Mouse (Mus musculus) 3134 (cell line): ENCODE measurements around the gene Trappc10.

ENCODE experiments used
- DNase-seq: peaks from one replicate; pipeline ENCODE4 v3.0.0-alpha.2; 2011; ENCODE audit warnings: low spot score; ENCODE audit not compliant: insufficient read length; ENCODE audit errors: extremely low read depth

Gene Trappc10

DNA sequence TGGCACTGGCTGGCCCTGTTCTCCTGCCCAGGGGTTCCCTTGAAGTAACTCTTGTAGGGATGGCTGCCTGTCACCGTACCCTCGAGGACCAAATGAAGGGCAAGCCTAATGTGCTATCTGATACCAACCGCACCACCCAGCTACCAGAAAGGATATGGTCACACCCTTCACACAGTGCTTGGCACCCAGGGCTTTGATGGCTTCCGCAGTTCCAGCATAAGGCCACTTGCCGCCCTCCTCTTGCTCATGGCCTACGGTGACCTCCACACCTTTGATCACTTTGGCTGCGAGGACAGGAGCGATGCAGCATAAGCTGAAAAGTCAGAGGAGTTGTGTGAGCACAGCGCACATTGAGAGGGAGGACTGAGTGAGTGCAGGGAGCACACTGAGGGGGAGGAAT, 81.2 kb downstream of the Trappc10 start:
- no peak for DNase-seq

GRCm38 (mm10) chr10:78162646-78163045, 81.8 kb downstream of the Trappc10 start:
- DNase-seq = no peak

GRCm38 (mm10) chr10:78161096-78161495, 83.3 kb downstream of the Trappc10 start:
- no peak for DNase-seq

DNA sequence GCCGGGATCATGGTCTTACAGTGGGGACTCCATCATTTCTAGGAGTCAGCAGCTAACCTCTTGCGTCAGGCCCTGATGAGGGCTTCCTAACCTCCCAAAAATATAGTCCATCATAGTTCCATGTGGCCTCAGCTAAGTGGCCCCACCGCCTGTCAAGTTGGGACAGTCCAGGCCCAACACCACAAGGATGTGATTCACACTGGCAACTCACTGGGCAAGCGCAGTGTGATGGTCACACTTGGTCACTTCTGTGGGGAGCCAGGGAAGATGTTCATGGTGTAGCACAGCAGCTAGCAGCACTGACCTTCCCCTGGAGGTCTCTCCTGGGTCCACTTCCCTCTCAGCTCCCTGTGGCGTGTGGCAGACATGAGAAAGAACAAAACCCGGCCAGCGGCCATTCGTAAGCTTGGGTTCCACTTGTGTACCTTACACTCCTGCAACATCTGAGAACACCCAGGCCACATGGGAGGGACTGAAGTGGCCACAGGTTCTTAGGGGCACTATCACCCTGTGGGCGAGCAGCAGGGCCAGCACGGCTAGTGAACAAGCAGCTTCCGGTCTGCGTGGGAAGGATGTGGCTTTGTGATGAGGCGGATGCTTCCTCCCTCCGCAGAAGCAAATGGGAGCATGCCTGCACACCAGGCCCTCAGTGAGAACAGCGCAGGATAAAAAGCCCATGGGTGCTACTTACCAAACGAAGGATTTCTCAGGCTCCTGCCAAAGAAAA, 83.9 kb downstream of the Trappc10 start:
- no peak for DNase-seq

- peak; percentile 37 for DNase-seq
These were observed 84.5 kb downstream of the Trappc10 start for GRCm38 (mm10) chr10:78159906-78160305.

DNA sequence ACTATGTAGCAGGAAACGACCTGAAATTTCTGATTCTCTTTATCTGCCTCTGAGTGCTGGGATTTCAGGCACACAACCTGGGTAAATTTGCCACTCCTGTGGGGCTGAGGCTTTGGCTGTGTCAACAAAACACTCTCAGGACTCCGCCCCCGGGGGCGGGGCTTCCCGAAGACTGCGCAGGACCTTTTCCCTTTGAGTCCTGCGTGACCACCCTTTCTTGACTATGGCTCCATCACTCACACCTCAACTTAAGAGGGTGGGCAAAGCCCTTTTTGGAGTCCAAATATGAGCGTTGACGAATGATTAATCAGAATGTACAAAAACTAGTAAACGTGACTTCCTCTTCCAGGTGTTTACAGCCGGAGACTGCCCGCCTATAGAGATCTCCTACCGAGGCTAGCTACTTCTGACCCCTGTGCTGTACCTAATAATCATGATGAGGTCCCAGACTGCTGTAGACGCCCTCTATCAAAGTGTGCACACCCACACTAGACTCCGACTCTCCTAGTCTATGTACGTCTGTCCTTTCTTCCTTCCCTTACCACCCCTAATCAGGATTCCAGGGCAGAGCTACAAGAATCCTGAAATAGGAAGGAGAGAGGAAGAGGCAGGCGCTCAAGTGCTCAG, 85.1 kb downstream of the Trappc10 start:
- no peak for DNase-seq

GRCm38 (mm10) chr10:78158041-78158440, 86.4 kb downstream of the Trappc10 start:
- no peak for DNase-seq

DNA sequence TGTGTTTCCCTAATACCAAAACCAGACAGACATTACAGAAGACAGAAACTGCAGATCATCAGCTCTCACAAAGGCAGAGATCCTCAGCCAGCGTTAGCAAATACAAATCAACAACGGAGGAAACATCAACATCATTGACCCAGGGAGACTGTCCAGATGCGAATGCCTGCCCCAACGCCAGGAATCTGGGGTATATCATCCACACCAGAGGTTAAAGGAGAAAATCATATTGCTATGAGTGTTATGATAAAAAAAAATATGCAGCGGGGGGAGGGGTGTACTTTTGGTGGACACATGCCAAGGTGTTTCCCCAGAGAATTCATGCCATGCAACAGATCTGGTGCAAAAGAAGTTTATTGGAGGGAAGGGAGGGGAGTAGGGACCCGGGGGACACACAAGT, 87.5 kb downstream of the Trappc10 start:
- no peak for DNase-seq

- no peak for DNase-seq
These were observed 95.3 kb downstream of the Trappc10 start for GRCm38 (mm10) chr10:78148834-78149766.

DNA sequence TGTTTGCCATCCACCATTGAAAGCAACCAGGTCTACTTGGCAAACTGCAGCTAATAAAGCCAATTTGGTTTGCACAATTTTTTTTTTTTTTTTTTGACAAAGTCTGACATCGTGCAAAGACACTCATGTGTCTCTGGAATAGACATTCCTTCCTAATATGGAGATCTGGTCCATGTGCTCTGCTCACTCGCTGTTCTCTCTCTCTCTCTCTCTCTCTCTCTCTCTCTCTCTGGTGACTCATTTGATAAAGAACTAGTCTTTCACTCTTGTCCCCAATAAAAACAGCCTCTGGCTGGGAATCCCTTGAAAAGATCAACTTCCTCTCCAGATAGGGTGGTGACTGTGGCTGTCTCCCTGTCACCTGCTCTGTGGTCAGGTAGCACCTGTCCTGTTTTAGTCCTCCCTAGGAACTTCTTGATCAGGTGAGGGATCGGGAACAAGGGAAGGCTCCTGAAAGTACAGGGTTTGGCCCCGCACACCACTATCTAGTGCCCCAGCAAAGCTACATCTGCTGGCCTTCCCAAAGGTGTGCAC, 96.5 kb downstream of the Trappc10 start:
- DNase-seq = no peak

DNA sequence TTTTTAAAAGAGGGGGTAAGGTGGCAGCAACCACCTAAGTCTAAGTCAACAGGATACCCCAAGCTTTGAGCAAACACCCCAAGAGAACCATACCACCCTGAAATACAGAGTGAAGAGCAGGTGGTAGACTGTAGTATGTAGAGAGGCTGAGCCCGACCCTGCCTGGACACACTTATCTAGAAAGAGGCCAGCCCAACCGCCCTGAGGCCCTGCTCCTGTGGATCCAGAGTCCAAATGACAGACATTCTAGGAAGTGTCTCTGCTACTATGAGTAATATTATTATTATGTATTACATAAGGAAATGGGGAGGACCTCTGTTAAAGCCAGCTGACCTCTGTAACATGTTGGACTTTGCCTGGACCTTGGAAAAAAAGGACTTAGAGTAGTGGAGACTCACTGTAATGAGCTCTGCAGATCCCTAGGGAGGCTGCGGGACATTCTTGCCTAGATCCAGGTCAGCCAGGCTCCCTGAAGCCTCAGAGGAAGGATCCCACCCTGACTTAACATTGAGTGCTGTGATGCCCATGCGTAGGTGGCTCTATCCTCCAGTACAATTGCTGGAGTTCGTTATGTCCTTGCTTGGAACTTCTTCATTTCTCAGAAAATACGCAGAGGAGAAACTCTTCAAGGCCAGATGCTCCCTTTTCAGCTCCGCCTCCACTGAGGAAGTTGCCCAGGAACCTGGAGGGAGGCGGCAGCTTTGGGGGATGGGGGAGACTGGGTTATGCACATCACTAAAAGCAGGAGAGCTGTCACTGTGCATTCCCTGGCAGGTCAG, 100.5 kb downstream of the Trappc10 start:
- DNase-seq = no peak

GRCm38 (mm10) chr10:78140843-78141242, 103.6 kb downstream of the Trappc10 start:
- no peak for DNase-seq

- no peak for DNase-seq
These were observed 104.2 kb downstream of the Trappc10 start for GRCm38 (mm10) chr10:78140251-78140600.

DNA sequence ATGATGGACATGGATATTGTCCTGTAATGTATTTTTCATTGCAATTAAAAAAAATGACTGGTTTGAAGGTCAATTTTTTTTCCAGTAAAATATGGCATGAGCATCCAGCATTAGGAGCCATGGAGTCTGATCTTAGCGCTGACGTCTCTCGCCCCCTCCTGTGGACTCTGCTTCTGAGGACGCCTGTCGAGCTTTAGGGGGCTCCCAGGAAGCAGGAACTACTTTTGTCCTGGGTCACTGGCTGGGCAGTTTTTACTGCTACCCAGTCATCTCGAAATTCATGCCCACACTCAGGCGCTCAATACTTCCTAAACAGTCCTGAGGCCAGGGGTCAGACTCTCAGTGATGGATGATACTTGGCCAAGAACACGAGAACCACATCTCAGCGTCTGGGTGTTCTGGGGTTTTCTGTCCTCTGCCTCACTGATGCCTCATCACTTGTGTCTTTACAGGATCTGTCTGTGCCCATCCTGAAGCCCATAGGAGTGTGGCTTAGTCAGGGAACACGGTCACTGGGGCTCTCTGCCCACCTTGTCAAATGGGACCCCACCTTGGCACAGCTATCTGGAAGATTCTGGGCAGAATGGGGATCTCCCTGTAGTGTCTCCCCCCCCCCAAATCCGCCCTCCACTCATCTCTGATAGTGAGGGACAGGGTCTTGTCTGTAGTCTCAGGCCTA, 104.7 kb downstream of the Trappc10 start:
- DNase-seq = no peak

DNA sequence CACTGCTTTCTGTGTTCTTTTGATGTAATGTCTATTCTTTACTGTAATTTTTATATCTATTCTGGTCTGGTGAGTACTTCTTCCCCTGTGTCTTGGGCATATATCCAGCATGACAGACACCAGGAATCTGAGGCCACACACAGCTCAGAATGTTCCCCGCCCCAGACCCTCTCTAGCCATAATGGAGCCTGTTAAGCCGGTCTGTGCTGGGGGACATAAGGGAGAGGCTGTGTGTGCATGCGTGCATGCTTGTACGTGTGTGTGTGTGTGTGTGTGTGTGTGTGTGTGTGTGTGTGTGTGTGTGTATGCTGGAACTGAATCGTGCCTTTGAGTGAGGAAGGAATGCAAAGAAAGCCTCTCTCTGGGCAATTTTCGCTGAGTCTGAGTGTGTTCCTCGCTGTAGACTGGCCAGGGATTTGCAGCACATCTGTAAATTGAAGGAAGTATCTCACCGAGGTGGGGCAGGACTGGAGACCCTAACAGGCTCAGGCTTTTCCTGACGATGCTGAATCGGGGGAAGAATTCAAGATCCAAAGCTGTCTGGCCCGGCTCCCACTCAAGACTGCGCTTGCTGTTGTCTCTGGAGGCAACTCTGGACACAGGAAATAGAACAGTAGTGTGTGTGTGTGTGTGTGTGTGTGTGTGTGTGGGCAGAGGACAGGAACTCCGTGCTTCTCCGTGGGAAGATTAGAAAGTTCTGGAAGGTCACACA, 105.5 kb downstream of the Trappc10 start:
- no peak for DNase-seq

GRCm38 (mm10) chr10:78137191-78137590, 107.2 kb downstream of the Trappc10 start:
- DNase-seq = no peak
